Mouse (Mus musculus) granulocyte monocyte progenitor cell, adult 5-6 weeks (primary cell): ENCODE measurements at regions not wholly inside any gene's neighbourhood (a gene's known extent, or its start where the extent isn't known, plus 50 kb on each side); places are given as distances from the start of the nearest gene placed in this dataset.

Experiments
- ATAC-seq: replicated peaks from 2 replicates; pipeline ENCODE4 v1.8.0; 2016; ENCODE audit warnings: mild to moderate bottlenecking, moderate TSS enrichment, inconsistent platforms; ENCODE audit not compliant: poor library complexity, severe bottlenecking

DNA sequence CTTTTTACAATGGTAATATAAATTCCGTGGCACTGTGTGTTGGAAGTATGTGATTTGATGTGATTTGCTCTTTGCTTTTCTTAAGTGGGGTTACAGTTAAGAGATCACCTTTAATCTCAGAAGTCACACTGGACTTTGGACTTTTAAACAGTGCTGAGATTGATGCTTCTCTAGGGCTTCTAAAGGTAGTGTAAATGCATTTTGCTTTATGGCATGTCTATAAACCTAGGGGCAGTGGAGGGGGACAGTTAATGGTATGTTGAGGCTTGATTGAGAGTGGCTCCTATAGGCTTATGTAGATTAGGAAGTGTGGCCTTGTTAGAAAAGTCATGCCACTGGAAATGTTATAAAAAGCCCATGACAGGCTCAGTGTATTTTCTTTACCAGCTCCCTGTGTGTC, 735.3 kb downstream of the Nap1l3 start:
- no peak for ATAC-seq

DNA sequence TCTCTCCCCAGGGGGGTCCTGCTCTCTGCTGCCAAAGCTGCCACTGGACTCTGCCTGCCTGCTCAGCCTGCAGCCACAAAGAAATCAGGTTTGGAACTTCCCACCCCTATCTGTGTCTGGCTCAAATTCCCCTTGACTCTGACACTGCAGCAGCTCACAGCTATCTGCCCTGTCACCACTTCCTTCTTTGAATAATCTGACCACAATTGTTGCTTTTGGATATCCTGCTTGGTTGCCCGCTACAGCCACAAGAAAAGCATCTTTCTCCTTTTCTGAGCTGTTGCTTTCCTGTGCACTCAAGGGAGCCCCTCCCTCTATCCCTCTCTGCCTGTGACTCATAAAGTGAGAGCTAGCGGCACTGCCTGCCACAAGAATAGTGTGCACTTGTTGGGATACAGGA, 742.6 kb downstream of the Nap1l3 start:
- ATAC-seq, result peak; percentile 97

DNA sequence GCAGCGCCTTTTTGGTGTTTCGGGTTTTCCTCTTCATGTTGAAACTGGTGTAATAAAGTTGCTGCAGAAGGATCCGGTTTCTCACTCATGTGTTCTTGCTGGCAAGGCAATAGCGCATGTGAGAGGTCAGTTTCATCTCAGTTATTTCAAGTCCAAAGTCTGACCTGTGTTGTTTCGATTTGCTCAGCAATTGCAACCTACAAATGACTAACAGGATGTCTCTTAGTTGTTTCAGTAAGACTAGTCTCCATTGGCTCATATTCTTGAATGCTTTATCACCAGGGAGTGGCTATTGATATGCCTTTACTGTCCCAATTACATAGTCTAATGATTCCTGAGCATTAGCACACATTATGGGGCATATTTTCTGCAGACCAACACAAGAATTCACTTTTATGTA, 751.7 kb downstream of the Nap1l3 start:
- no peak for ATAC-seq

DNA sequence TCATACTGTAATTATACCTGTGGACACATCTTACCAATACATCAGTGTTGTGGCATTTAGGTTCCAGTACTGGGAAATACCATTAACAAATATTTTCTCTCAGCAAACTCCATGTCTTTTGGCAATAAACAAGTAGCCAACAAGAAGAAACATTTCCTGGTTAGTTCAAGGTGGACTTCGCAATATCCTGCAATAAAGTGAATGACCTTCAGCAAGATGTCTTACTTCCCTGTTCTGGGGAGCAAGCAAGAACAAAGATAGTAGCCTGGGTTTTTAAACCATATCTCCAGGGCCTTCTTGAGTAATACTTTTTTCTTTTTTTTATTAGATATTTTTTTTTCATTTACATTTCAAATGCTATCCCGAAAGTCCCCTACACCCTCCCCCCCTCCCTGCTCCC, 760.0 kb downstream of the Nap1l3 start:
- peak; percentile 96 for ATAC-seq

DNA sequence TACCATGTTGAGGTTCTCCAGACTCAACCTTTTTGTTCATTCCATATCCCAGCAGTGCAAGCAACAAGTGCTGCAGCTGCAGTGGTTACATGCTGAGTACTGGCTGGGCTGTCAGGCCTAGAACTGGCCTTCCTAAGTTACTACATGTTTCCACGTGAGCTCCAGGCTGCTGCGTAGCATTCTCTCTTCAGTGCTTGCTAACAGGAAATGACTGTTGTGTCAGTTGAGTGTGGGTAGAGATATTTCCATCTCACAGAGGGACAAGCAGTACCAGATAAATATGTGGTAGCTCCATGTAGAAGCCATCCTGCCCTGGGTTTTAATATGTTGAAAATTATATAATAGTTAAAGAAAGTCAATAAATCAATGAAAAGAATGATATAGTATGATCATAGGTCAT, 785.1 kb downstream of the Nap1l3 start:
- ATAC-seq, result peak; percentile 79

DNA sequence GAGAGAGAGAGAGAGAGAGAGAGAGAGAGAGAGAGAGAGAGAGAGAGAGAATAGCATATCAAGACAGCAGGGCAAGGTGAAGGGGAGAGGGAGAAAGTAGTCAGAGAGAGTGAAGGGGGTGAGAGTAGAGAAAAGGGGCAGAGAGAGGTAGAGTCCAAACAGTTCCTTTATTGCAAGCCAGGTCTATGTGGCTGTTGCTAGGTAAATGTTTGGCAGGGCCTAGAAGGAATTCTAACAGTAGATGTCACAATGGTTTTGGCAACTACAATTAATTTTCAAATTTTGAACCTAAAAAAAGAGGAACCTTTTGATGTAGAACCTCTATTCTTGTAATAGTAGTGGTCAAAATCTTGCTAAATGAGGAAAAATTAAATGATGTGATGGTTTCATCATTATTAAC, 804.3 kb downstream of the Nap1l3 start:
- peak; percentile 92 for ATAC-seq
